Mouse (Mus musculus) hindbrain, embryonic 15.5 days (tissue): Measurements from ENCODE around the gene Cyb5rl. TPM values are rescaled to one million over a fixed set of nuclear protein-coding genes. Genes with fewer than 3 reads are reported as not detected.

Experiments
- polyA plus RNA-seq: library from polyadenylated mRNA; unstranded; fragments of >200 nt; fragmentation: Nextera tagmentation; extraction: Ambion mirVana; gene quantifications from 2 replicates; pipeline ENCODE4 v1.2.1, GENCODE M21; 2015

Gene Cyb5rl
- polyA plus RNA-seq, 1 experiment from 2014 or later = 3.6 TPM

Other genes starting within 250 kb of the Cyb5rl start
- gene Ssbp3, start 156.3 kb upstream of the Cyb5rl start, polyA plus RNA-seq = 143 and 151 TPM in 2 replicates
- 83.6 and 85.2 TPM in 2 replicates for gene Mrpl37, start 120 bp upstream of the Cyb5rl start, polyA plus RNA-seq
- 0.16 TPM in 1 of 2 replicates, not detected in the other for gene Cdcp2, start 29.9 kb downstream of the Cyb5rl start, polyA plus RNA-seq
- 355 and 390 TPM in 2 replicates for gene Tmem59, start 111.4 kb downstream of the Cyb5rl start, polyA plus RNA-seq
- 16.6 and 37.6 TPM in 2 replicates for gene Tceanc2, start 112.1 kb downstream of the Cyb5rl start, polyA plus RNA-seq
- not detected in 2 replicates for gene Ldlrad1, start 142.2 kb downstream of the Cyb5rl start, polyA plus RNA-seq
- gene Lrrc42, start 186.5 kb downstream of the Cyb5rl start, polyA plus RNA-seq = 48.6 and 55.5 TPM in 2 replicates
- gene Hspb11, start 186.6 kb downstream of the Cyb5rl start, polyA plus RNA-seq = 34.8 and 37.3 TPM in 2 replicates
- not detected in 2 replicates for gene Dio1, start 240.2 kb downstream of the Cyb5rl start, polyA plus RNA-seq
- 57.0 and 61.4 TPM in 2 replicates for gene Yipf1, start 247.4 kb downstream of the Cyb5rl start, polyA plus RNA-seq